Mouse (Mus musculus) left cerebral cortex, postnatal 25 days (tissue): ENCODE measurements around the gene Tmod1. TPM values are rescaled to one million over a fixed set of nuclear protein-coding genes. Genes with fewer than 3 reads are reported as not detected.

Experiments used
- DNase-seq, 2 experiments: peaks; one replicate each; pipeline ENCODE4 v3.0.0; 2022; ENCODE audit warnings: low spot score in 2 of 2, mixed read lengths in 1 of 2
- intact Hi-C: fragments of 180-260 bp; cut with DNase I; formaldehyde crosslinking; loops from one replicate; pipeline ENCODE4 v1.15.1; 2025
- total RNA-seq, 2 experiments: library from RNA; stranded (reverse); gene quantifications; 2 replicates each; pipeline ENCODE4 v1.2.3; 2021

The Tmod1 gene
- total RNA-seq, 2 experiments from 2014 or later = 39.6 to 48.7 TPM

GRCm38 (mm10) chr4:46047971-46048370 is 9.2 kb downstream of the Tmod1 start:
- no peak for DNase-seq
- intact Hi-C loops = no loop called here

GRCm38 (mm10) chr4:46048418-46048817 is 9.7 kb downstream of the Tmod1 start:
- no peak for DNase-seq
- intact Hi-C loops = no loop called here

GRCm38 (mm10) chr4:46053323-46054107 is 14.8 kb downstream of the Tmod1 start:
- intact Hi-C loops = no loop called here
- DNase-seq = no peak

GRCm38 (mm10) chr4:46056163-46056562 is 17.4 kb downstream of the Tmod1 start:
- intact Hi-C loops = no loop called here
- DNase-seq = peak in 1 of 2 experiments; percentile 43

GRCm38 (mm10) chr4:46061259-46061962 is 22.7 kb downstream of the Tmod1 start:
- DNase-seq = peak; percentile 80 to 98
- intact Hi-C loops = loop anchor here (1.0 to 2.0 kb wide), 2 partner anchors 23 to 26 kb away; partner anchors contain the start of gene Tmod1

GRCm38 (mm10) chr4:46063841-46064240 is 25.1 kb downstream of the Tmod1 start:
- DNase-seq = no peak
- intact Hi-C loops = no loop called here

- intact Hi-C loops = no loop called here
- no peak for DNase-seq
Observed at GRCm38 (mm10) chr4:46064263-46064662, 25.5 kb downstream of the Tmod1 start.

GRCm38 (mm10) chr4:46064961-46065360 is 26.2 kb downstream of the Tmod1 start:
- no peak for DNase-seq
- intact Hi-C loops = no loop called here

GRCm38 (mm10) chr4:46065695-46066340 is 27.1 kb downstream of the Tmod1 start:
- intact Hi-C loops = no loop called here

GRCm38 (mm10) chr4:46068060-46068459 is 29.3 kb downstream of the Tmod1 start:
- no peak for DNase-seq
- intact Hi-C loops = loop anchor here (1.0 kb wide), 1 partner anchor 18 kb away; no protein-coding TSS in a partner anchor

More at GRCm38 (mm10) chr4:46065695-46066340, 27.1 kb downstream of the Tmod1 start:
- DNase-seq = peak in 1 of 2 experiments; percentile 42

- intact Hi-C loops = loop anchor here (1.0 kb wide), 1 partner anchor 18 kb away; no protein-coding TSS in a partner anchor
- DNase-seq = peak in 1 of 2 experiments; percentile 84
Observed at GRCm38 (mm10) chr4:46068573-46068972, 29.8 kb downstream of the Tmod1 start.

- intact Hi-C loops = no loop called here
- DNase-seq = no peak
Observed at GRCm38 (mm10) chr4:46069851-46070482, 31.2 kb downstream of the Tmod1 start.

GRCm38 (mm10) chr4:46072631-46073030 is 33.9 kb downstream of the Tmod1 start:
- no peak for DNase-seq
- intact Hi-C loops = no loop called here

GRCm38 (mm10) chr4:46073736-46074135 is 35.0 kb downstream of the Tmod1 start:
- peak; percentile 57 to 74 for DNase-seq

GRCm38 (mm10) chr4:46075664-46076063 is 36.9 kb downstream of the Tmod1 start:
- DNase-seq = no peak
- intact Hi-C loops = no loop called here

More at GRCm38 (mm10) chr4:46073736-46074135, 35.0 kb downstream of the Tmod1 start:
- intact Hi-C loops = no loop called here

GRCm38 (mm10) chr4:46076892-46077291 is 38.2 kb downstream of the Tmod1 start:
- intact Hi-C loops = no loop called here
- DNase-seq = no peak

- intact Hi-C loops = no loop called here
- DNase-seq = no peak
Observed at GRCm38 (mm10) chr4:46080261-46080660, 41.5 kb downstream of the Tmod1 start.

GRCm38 (mm10) chr4:46082555-46082954 is 43.8 kb downstream of the Tmod1 start:
- DNase-seq = no peak
- intact Hi-C loops = no loop called here

- no peak for DNase-seq
- intact Hi-C loops = no loop called here
Observed at GRCm38 (mm10) chr4:46084416-46085172, 45.9 kb downstream of the Tmod1 start.
